Mouse (Mus musculus): ENCODE results near the gene Gm10570. TPM values are rescaled to one million over a fixed set of nuclear protein-coding genes. Genes with fewer than 3 reads are reported as not detected.

The Gm10570 gene
- polyA plus RNA-seq, 1 experiment from 2014 or later: not detected

- H3K4me3 ChIP-seq: no peak overlapping the region
- no peak for ATAC-seq (ENCODE audit: low FRiP score, low read depth)
- H3K27me3 ChIP-seq (replicated peaks): no peaks in the 10 kb centered on the region
- WGBS: 71% methylated on average over 8 of the region's 8 CpGs
- no peak overlapping the region for H3K4me2 ChIP-seq (replicated peaks)
- no peak overlapping the region for H3K27ac ChIP-seq
- no peaks in the 10 kb centered on the region for H3K9me3 ChIP-seq
- H3K36me3 ChIP-seq: no peaks in the 10 kb centered on the region
- no peaks in the 10 kb centered on the region for H3K4me1 ChIP-seq
- H3K9ac ChIP-seq: peak overlapping the region; percentile 3; the same call in 1 of the 2 replicates
These were observed 8.8 kb downstream of the Gm10570 start for GRCm38 (mm10) chr4:130299629-130300018.

GRCm38 (mm10) chr4:130298877-130299628, 9.4 kb downstream of the Gm10570 start:
- no peaks in the 10 kb centered on the region for H3K36me3 ChIP-seq
- H3K9ac ChIP-seq: peak overlapping the region; percentile 3; the same call in 1 of the 2 replicates
- H3K4me3 ChIP-seq: no peak overlapping the region
- H3K4me2 ChIP-seq (replicated peaks): no peak overlapping the region
- ATAC-seq (ENCODE audit: low FRiP score, low read depth): no peak
- H3K27ac ChIP-seq: no peak overlapping the region
- no peaks in the 10 kb centered on the region for H3K4me1 ChIP-seq
- no peaks in the 10 kb centered on the region for H3K9me3 ChIP-seq
- WGBS: 78% methylated on average over 11 of the region's 11 CpGs
- H3K27me3 ChIP-seq (replicated peaks): no peaks in the 10 kb centered on the region

- Histone ChIP-seq H3K4me1 (no peaks in the 10 kb centered on the region), H3K9me3 (no peaks in the 10 kb centered on the region), H3K27ac (no peak overlapping the region), H3K4me3 (no peak overlapping the region), H3K27me3 (replicated peaks) (no peaks in the 10 kb centered on the region), H3K36me3 (no peaks in the 10 kb centered on the region), H3K9ac (no peak overlapping the region), H3K4me2 (replicated peaks) (no peak overlapping the region)
- 24% methylated on average over 13 of the region's 13 CpGs for WGBS
- no peak for ATAC-seq (ENCODE audit: low FRiP score, low read depth)
These were observed 11.3 kb downstream of the Gm10570 start for GRCm38 (mm10) chr4:130297123-130297529.

- no peak overlapping the region for H3K9ac ChIP-seq
- H3K36me3 ChIP-seq: no peaks in the 10 kb centered on the region
- no peak overlapping the region for H3K27ac ChIP-seq
- H3K4me3 ChIP-seq: no peak overlapping the region
- no peaks in the 10 kb centered on the region for H3K27me3 ChIP-seq (replicated peaks)
- no peaks in the 10 kb centered on the region for H3K9me3 ChIP-seq
- no peaks in the 10 kb centered on the region for H3K4me1 ChIP-seq
- H3K4me2 ChIP-seq (replicated peaks): no peak overlapping the region
- 88% methylated on average over 13 of the region's 13 CpGs for WGBS
- ATAC-seq (ENCODE audit: low FRiP score, low read depth): no peak
These were observed 12.1 kb downstream of the Gm10570 start for GRCm38 (mm10) chr4:130296243-130296965.

- Histone ChIP-seq H3K27me3 (replicated peaks) (no peaks in the 10 kb centered on the region), H3K9me3 (no peaks in the 10 kb centered on the region), H3K36me3 (no peaks in the 10 kb centered on the region), H3K9ac (no peak overlapping the region), H3K27ac (no peak overlapping the region), H3K4me3 (no peak overlapping the region), H3K4me2 (replicated peaks) (no peak overlapping the region), H3K4me1 (no peaks in the 10 kb centered on the region)
- 51% methylated on average over 23 of the region's 23 CpGs for WGBS
- no peak for ATAC-seq (ENCODE audit: low FRiP score, low read depth)
These were observed 13.3 kb downstream of the Gm10570 start for GRCm38 (mm10) chr4:130295047-130295745.

- 85% methylated on average over 8 of the region's 8 CpGs for WGBS
- ATAC-seq (ENCODE audit: low FRiP score, low read depth): no peak
- no peak overlapping the region for H3K9ac ChIP-seq
These were observed 14.0 kb downstream of the Gm10570 start for GRCm38 (mm10) chr4:130294513-130294912.

GRCm38 (mm10) chr4:130292271-130292670, 16.2 kb downstream of the Gm10570 start:
- Histone ChIP-seq H3K9me3 (no peaks in the 10 kb centered on the region), H3K36me3 (no peaks in the 10 kb centered on the region), H3K9ac (no peak overlapping the region), H3K27ac (no peak overlapping the region), H3K4me2 (replicated peaks) (no peak overlapping the region), H3K27me3 (replicated peaks) (no peaks in the 10 kb centered on the region), H3K4me3 (no peak overlapping the region), H3K4me1 (no peaks in the 10 kb centered on the region)
- WGBS: 9% methylated on average over 4 of the region's 4 CpGs
- peak; percentile 29; the same call in 1 of the 2 replicates for ATAC-seq (ENCODE audit: low FRiP score, low read depth)

More at GRCm38 (mm10) chr4:130294513-130294912, 14.0 kb downstream of the Gm10570 start:
- Histone ChIP-seq H3K36me3 (no peaks in the 10 kb centered on the region), H3K4me1 (no peaks in the 10 kb centered on the region), H3K4me2 (replicated peaks) (no peak overlapping the region), H3K4me3 (no peak overlapping the region), H3K27me3 (replicated peaks) (no peaks in the 10 kb centered on the region), H3K27ac (no peak overlapping the region), H3K9me3 (no peaks in the 10 kb centered on the region)

- Histone ChIP-seq H3K4me3 (no peak overlapping the region), H3K27ac (no peak overlapping the region), H3K4me1 (no peaks in the 10 kb centered on the region), H3K9me3 (no peaks in the 10 kb centered on the region), H3K4me2 (replicated peaks) (no peak overlapping the region), H3K9ac (no peak overlapping the region), H3K27me3 (replicated peaks) (no peaks in the 10 kb centered on the region), H3K36me3 (no peaks in the 10 kb centered on the region)
- ATAC-seq (ENCODE audit: low FRiP score, low read depth): no peak
- 73% methylated on average over 3 of the region's 3 CpGs for WGBS
These were observed 18.6 kb downstream of the Gm10570 start for GRCm38 (mm10) chr4:130289824-130290223.

- H3K27ac ChIP-seq: no peak overlapping the region
- no peak overlapping the region for H3K9ac ChIP-seq
- H3K9me3 ChIP-seq: no peaks in the 10 kb centered on the region
- no peak overlapping the region for H3K4me2 ChIP-seq (replicated peaks)
- H3K4me1 ChIP-seq: no peaks in the 10 kb centered on the region
- H3K36me3 ChIP-seq: no peaks in the 10 kb centered on the region
- WGBS: 63% methylated on average over 3 of the region's 3 CpGs
- ATAC-seq (ENCODE audit: low FRiP score, low read depth): no peak
- no peaks in the 10 kb centered on the region for H3K27me3 ChIP-seq (replicated peaks)
- no peak overlapping the region for H3K4me3 ChIP-seq
These were observed 21.9 kb downstream of the Gm10570 start for GRCm38 (mm10) chr4:130286531-130286930.

- Histone ChIP-seq H3K9ac (no peak overlapping the region), H3K4me3 (no peak overlapping the region), H3K27ac (no peak overlapping the region), H3K36me3 (no peaks in the 10 kb centered on the region), H3K4me1 (no peaks in the 10 kb centered on the region), H3K27me3 (replicated peaks) (no peaks in the 10 kb centered on the region), H3K9me3 (no peaks in the 10 kb centered on the region), H3K4me2 (replicated peaks) (no peak overlapping the region)
- WGBS: 89% methylated on average over 9 of the region's 9 CpGs
- ATAC-seq (ENCODE audit: low FRiP score, low read depth): no peak
These were observed 24.6 kb downstream of the Gm10570 start for GRCm38 (mm10) chr4:130283826-130284225.

GRCm38 (mm10) chr4:130282856-130283255, 25.6 kb downstream of the Gm10570 start:
- H3K9me3 ChIP-seq: no peaks in the 10 kb centered on the region
- H3K4me2 ChIP-seq (replicated peaks): no peak overlapping the region
- 78% methylated on average over 5 of the region's 5 CpGs for WGBS
- H3K4me1 ChIP-seq: no peaks in the 10 kb centered on the region
- no peak overlapping the region for H3K27ac ChIP-seq
- ATAC-seq (ENCODE audit: low FRiP score, low read depth): no peak
- H3K4me3 ChIP-seq: no peak overlapping the region
- no peak overlapping the region for H3K9ac ChIP-seq
- H3K36me3 ChIP-seq: no peaks in the 10 kb centered on the region
- H3K27me3 ChIP-seq (replicated peaks): no peaks in the 10 kb centered on the region

- WGBS: 71% methylated on average over 2 of the region's 2 CpGs
- Histone ChIP-seq H3K9me3 (no peaks in the 10 kb centered on the region), H3K4me1 (peaks cover 5% of the 10 kb centered on the region; the same call in 1 of the 2 replicates), H3K9ac (no peak within 1 kb of the TSS), H3K36me3 (no peaks in the 10 kb centered on the region), H3K27me3 (replicated peaks) (0 out of 2 replicates have a peak, but pooled peaks cover 7% of the 10 kb centered on the region), H3K4me3 (no peak within 1 kb of the TSS), H3K27ac (no peak within 1 kb of the TSS), H3K4me2 (replicated peaks) (no peak within 1 kb of the TSS)
- no peak for ATAC-seq (ENCODE audit: low FRiP score, low read depth)
These were observed 29.4 kb downstream of the Gm10570 start, which contains the start of gene Serinc2 for GRCm38 (mm10) chr4:130279105-130279504. Gene Serinc2 (minus strand): TSS chr4:130279205.

Measured in neural tube, embryonic 12.5 days (tissue).